In genomic region chr2:158058534-158058933, GRCm38 (mm10) we compare ENCODE assay signal across 8 mouse cellular contexts. TPM values are rescaled to one million over a fixed set of nuclear protein-coding genes. Genes with fewer than 3 reads are reported as not detected.
DNase-seq lines count a peak whose midpoint lies in the region; ATAC-seq lines count a peak whose summit lies in the region.

No protein-coding gene starts in this region.

- peaks cover 30% of the 10 kb centered on the region for H3K4me1 ChIP-seq in forebrain, embryonic 16.5 days (replicated peaks; ENCODE audit: control insufficient read depth, insufficient read depth, low read length)
- 0 out of 2 replicates have a peak, but pooled peaks cover 4% of the 10 kb centered on the region for H3K4me1 ChIP-seq in hindbrain, embryonic 10.5 days (replicated peaks)
- H3K4me1 ChIP-seq in hindbrain, embryonic 11.5 days (replicated peaks; ENCODE audit: control insufficient read depth, insufficient read depth, low read length) = no peaks in the 10 kb centered on the region

- no peak overlapping the region for H3K4me3 ChIP-seq in forebrain, embryonic 16.5 days (replicated peaks; ENCODE audit: low read length)
- H3K4me3 ChIP-seq in hindbrain, embryonic 10.5 days = no peak overlapping the region
- no peak overlapping the region for H3K4me3 ChIP-seq in hindbrain, embryonic 11.5 days (ENCODE audit: low read depth, low read length)

- no peak overlapping the region for H3K9ac ChIP-seq in forebrain, embryonic 16.5 days (replicated peaks; ENCODE audit: low read depth, low read length)
- H3K9ac ChIP-seq in hindbrain, embryonic 11.5 days (ENCODE audit: low read depth, low read length) = no peak overlapping the region

- 43% methylated on average over 10 of the region's 10 CpGs for WGBS in forebrain, embryonic 16.5 days
- WGBS in hindbrain, embryonic 10.5 days = 94% methylated on average over 10 of the region's 10 CpGs
- WGBS in hindbrain, embryonic 11.5 days = 92% methylated on average over 10 of the region's 10 CpGs

- no peaks in the 10 kb centered on the region for H3K27me3 ChIP-seq in forebrain, embryonic 16.5 days (replicated peaks; ENCODE audit: control insufficient read depth, insufficient read depth, low read length)
- H3K27me3 ChIP-seq in hindbrain, embryonic 10.5 days (ENCODE audit: insufficient read depth, poor library complexity, severe bottlenecking) = no peaks in the 10 kb centered on the region
- no peaks in the 10 kb centered on the region for H3K27me3 ChIP-seq in hindbrain, embryonic 11.5 days (ENCODE audit: control insufficient read depth, insufficient read depth, low read length)

- no peak overlapping the region for H3K4me2 ChIP-seq in forebrain, embryonic 16.5 days (ENCODE audit: low read length)
- H3K4me2 ChIP-seq in hindbrain, embryonic 11.5 days (replicated peaks; ENCODE audit: low read depth, low read length) = no peak overlapping the region

- peak overlapping the region; percentile 75 for H3K27ac ChIP-seq in forebrain, embryonic 16.5 days (ENCODE audit: low read length)
- H3K27ac ChIP-seq in hindbrain, embryonic 10.5 days = no peak overlapping the region
- no peak overlapping the region for H3K27ac ChIP-seq in hindbrain, embryonic 11.5 days (ENCODE audit: low read depth, low read length)

- DNase-seq in frontal cortex, postnatal 14 days (ENCODE audit: low spot score in 2 of 2) = no peak
- peak; percentile 48 for DNase-seq in adipocyte (ENCODE audit: low spot score)
- peak; percentile 38 for DNase-seq in layer of hippocampus, adult 9-10 months (ENCODE audit: low spot score)
- DNase-seq in MN1 (ENCODE audit: low spot score) = no peak
- DNase-seq in hindbrain, embryonic 10.5 days (ENCODE audit: low spot score) = no peak
- no peak for DNase-seq in hindbrain, embryonic 11.5 days (ENCODE audit: low spot score)

- H3K9me3 ChIP-seq in forebrain, embryonic 16.5 days (ENCODE audit: control insufficient read depth, low read length) = no peaks in the 10 kb centered on the region
- no peaks in the 10 kb centered on the region for H3K9me3 ChIP-seq in hindbrain, embryonic 10.5 days
- no peaks in the 10 kb centered on the region for H3K9me3 ChIP-seq in hindbrain, embryonic 11.5 days (ENCODE audit: control insufficient read depth, low read length)

- peak; percentile 52; the same call in 1 of the 2 replicates for ATAC-seq in frontal cortex, adult (ENCODE audit: low TSS enrichment)
- peak; percentile 58; the same call in 1 of the 2 replicates for ATAC-seq in forebrain, embryonic 16.5 days
- no peak for ATAC-seq in hindbrain, embryonic 11.5 days (ENCODE audit: low FRiP score)

- peaks cover 3% of the 10 kb centered on the region; the same call in 1 of the 2 replicates for H3K36me3 ChIP-seq in forebrain, embryonic 16.5 days (ENCODE audit: control insufficient read depth, insufficient read depth)
- peaks cover 91% of the 10 kb centered on the region for H3K36me3 ChIP-seq in hindbrain, embryonic 10.5 days
- no peaks in the 10 kb centered on the region for H3K36me3 ChIP-seq in hindbrain, embryonic 11.5 days (ENCODE audit: control insufficient read depth, insufficient read depth, low read length)

RNA-seq across cellular contexts. Expression of gene Rprd1b, which starts 30.2 kb away (rescaled TPM):
- 36.6 and 44.6 TPM in 2 replicates for polyA plus RNA-seq in forebrain, embryonic 16.5 days (2015; fragmentation: Nextera tagmentation; extraction: Ambion mirVana)
- polyA plus RNA-seq in hindbrain, embryonic 10.5 days (2016; fragmentation: Nextera tagmentation; extraction: Ambion mirVana) = 55.7 and 56.8 TPM in 2 replicates
- 56.2 and 67.4 TPM in 2 replicates for polyA plus RNA-seq in hindbrain, embryonic 11.5 days (2014; fragmentation: Nextera tagmentation; extraction: Ambion mirVana)

RNA-seq across cellular contexts. Expression of gene Tti1, which starts 30.3 kb away (rescaled TPM):
- 21.1 and 22.1 TPM in 2 replicates for polyA plus RNA-seq in forebrain, embryonic 16.5 days (2015; fragmentation: Nextera tagmentation; extraction: Ambion mirVana)
- 36.5 and 39.7 TPM in 2 replicates for polyA plus RNA-seq in hindbrain, embryonic 10.5 days (2016; fragmentation: Nextera tagmentation; extraction: Ambion mirVana)
- polyA plus RNA-seq in hindbrain, embryonic 11.5 days (2014; fragmentation: Nextera tagmentation; extraction: Ambion mirVana) = 21.9 and 22.7 TPM in 2 replicates

Comparison
In these comparisons a context has a peak if more than half of its experiments do, and no peak if none do; other contexts are left out.
1. DNase-seq: peak in adipocyte (single experiment) and layer of hippocampus, adult 9-10 months (single experiment); none in frontal cortex, postnatal 14 days (0 of 2), MN1 (single experiment), hindbrain, embryonic 10.5 days (single experiment) and hindbrain, embryonic 11.5 days (single experiment).